Mouse (Mus musculus) forebrain, embryonic 13.5 days (tissue): ENCODE results near the gene Cntfr. TPM values are rescaled to one million over a fixed set of nuclear protein-coding genes. Genes with fewer than 3 reads are reported as not detected.
"Not testable (repeated sequence)": the region's sequence is repeated elsewhere in the genome, so short reads cannot be mapped to it uniquely, and the experiment has no call there.

Experiments used
- ATAC-seq: fragments of 200-750 bp; cut with Nextera tagmentation; 2 replicates; pipeline ENCODE4 v1.8.0; 2017
- H3K27ac ChIP-seq: fragments of 300-500 bp; sonication (generic); 2 replicates; pipeline ENCODE4 v1.5.1; 2015; ENCODE audit warnings: inconsistent platforms, mild to moderate bottlenecking, moderate library complexity
- H3K27me3 ChIP-seq: fragments of 300-500 bp; sonication (generic); 2 replicates; pipeline ENCODE4 v1.6.1; 2015; ENCODE audit warnings: mild to moderate bottlenecking, inconsistent platforms
- H3K36me3 ChIP-seq: fragments of 300-500 bp; sonication (generic); 2 replicates; pipeline ENCODE4 v1.6.1; 2015; ENCODE audit warnings: mild to moderate bottlenecking, inconsistent platforms; ENCODE audit not compliant: poor library complexity, severe bottlenecking
- H3K4me1 ChIP-seq: fragments of 300-500 bp; sonication (generic); 2 replicates; pipeline ENCODE4 v1.6.1; 2015; ENCODE audit warnings: inconsistent platforms
- H3K4me2 ChIP-seq: fragments of 300-500 bp; sonication (generic); 2 replicates; pipeline ENCODE4 v1.6.1; 2015; ENCODE audit warnings: inconsistent platforms, mild to moderate bottlenecking, moderate library complexity
- H3K4me3 ChIP-seq: fragments of 300-500 bp; sonication (generic); 2 replicates; pipeline ENCODE4 v1.5.1; 2015; ENCODE audit warnings: mild to moderate bottlenecking, inconsistent platforms
- H3K9ac ChIP-seq: fragments of 300-500 bp; sonication (generic); 2 replicates; pipeline ENCODE4 v1.6.1; 2015; ENCODE audit warnings: mild to moderate bottlenecking, inconsistent platforms
- H3K9me3 ChIP-seq: fragments of 300-500 bp; sonication (generic); replicated peaks from 2 replicates; pipeline ENCODE4 v1.6.1; 2016; ENCODE audit warnings: inconsistent platforms
- WGBS: fragments of 180-500 bp; shearing (Covaris S2); methylation state at CpG from one replicate; pipeline ENCODE4 v1.1.7; 2015; 5-methylcytosine and 5-hydroxymethylcytosine counted together
- polyA plus RNA-seq: library from polyadenylated mRNA; unstranded; fragments of >200 nt; fragmentation: Nextera tagmentation; extraction: Ambion mirVana; gene quantifications from 2 replicates; pipeline ENCODE4 v1.2.1, GENCODE M21; 2015

Cntfr gene
- 21.1 and 21.8 TPM in 2 replicates for polyA plus RNA-seq

DNA sequence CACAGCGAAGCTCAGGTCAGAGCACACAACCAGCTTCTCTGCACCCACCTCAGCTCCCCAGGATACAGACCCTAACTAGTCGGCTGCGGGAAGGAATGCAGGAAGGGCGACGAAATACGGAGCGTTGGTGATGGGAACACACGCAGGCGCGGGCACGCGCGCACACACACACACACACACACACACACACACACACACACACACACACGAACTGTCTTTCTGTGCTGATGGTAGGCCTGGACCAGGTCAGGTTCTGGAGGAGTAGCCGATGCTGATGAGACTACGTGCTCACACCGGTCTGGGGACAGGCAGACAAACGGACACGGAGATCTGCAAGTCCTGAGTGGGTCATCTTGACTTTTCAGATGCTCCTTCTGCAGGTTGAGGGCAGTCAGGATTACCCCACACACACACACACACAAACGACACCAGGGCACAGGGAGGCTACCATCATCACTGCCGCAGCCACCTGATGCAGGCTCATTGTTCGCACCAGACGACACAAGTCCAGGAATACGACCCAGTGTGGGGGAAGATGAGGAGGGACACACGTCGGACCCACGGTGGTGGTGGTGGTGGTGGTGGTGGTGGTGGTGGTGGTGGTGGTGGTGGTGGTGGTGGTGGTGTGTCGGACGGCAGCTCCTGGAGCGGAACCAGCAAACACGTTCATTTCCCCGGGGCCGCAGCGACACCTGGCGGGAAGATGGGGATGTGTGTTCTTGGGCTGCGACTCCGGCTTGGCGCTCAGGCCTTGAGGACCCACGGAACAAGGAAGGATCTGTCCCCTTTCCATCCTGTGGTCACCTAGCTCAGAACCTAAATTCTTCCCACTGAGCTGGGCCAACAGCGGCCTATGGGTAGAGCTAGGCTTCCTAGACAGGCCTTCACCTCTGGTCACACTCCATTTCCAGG lies at the start of gene Cntfr:
Gene Cntfr, minus strand, starts transcription at position 160 of the 912 bp plus-strand sequence.
- not testable (repeated sequence) for H3K9ac ChIP-seq, H3K27me3 ChIP-seq, H3K27ac ChIP-seq, ATAC-seq, H3K36me3 ChIP-seq, H3K4me1 ChIP-seq, H3K4me3 ChIP-seq, H3K9me3 ChIP-seq
- H3K4me2 ChIP-seq: peak within 1 kb of the TSS; percentile 49
- WGBS: 14% methylated on average over 35 of the region's 40 CpGs

- ATAC-seq: no peak
- Histone ChIP-seq H3K27ac (no peak overlapping the region), H3K36me3 (no peaks in the 10 kb centered on the region), H3K4me3 (no peak overlapping the region), H3K27me3 (no peaks in the 10 kb centered on the region), H3K9ac (no peak overlapping the region), H3K4me2 (no peak overlapping the region), H3K4me1 (peaks cover 9% of the 10 kb centered on the region), H3K9me3 (peaks cover 13% of the 10 kb centered on the region)
- WGBS: 95% methylated on average over 1 of the region's 1 CpGs
These were observed 48.1 kb upstream of the Cntfr start for GRCm38 (mm10) chr4:41745021-41745420.

GRCm38 (mm10) chr4:41744131-41744530 lies 47.2 kb upstream of the Cntfr start:
- peaks cover 3% of the 10 kb centered on the region for H3K36me3 ChIP-seq
- peaks cover 13% of the 10 kb centered on the region for H3K9me3 ChIP-seq
- H3K27me3 ChIP-seq: no peaks in the 10 kb centered on the region
- H3K4me1 ChIP-seq: peaks cover 17% of the 10 kb centered on the region
- no peak overlapping the region for H3K9ac ChIP-seq
- ATAC-seq: no peak
- H3K4me2 ChIP-seq: no peak overlapping the region
- H3K27ac ChIP-seq: no peak overlapping the region
- WGBS: 71% methylated on average over 2 of the region's 2 CpGs
- no peak overlapping the region for H3K4me3 ChIP-seq

GRCm38 (mm10) chr4:41741158-41741560 lies 44.3 kb upstream of the Cntfr start:
- H3K4me2 ChIP-seq: peak overlapping the region; percentile 82
- no peaks in the 10 kb centered on the region for H3K27me3 ChIP-seq
- WGBS: under 1% methylated on average over 27 of the region's 27 CpGs
- H3K4me3 ChIP-seq: peak overlapping the region; percentile 74
- ATAC-seq: peak; percentile 97
- H3K9me3 ChIP-seq: peaks cover 3% of the 10 kb centered on the region
- H3K4me1 ChIP-seq: peaks cover 17% of the 10 kb centered on the region
- H3K9ac ChIP-seq: peak overlapping the region; percentile 81
- H3K27ac ChIP-seq: peak overlapping the region; percentile 78
- H3K36me3 ChIP-seq: peaks cover 13% of the 10 kb centered on the region

DNA sequence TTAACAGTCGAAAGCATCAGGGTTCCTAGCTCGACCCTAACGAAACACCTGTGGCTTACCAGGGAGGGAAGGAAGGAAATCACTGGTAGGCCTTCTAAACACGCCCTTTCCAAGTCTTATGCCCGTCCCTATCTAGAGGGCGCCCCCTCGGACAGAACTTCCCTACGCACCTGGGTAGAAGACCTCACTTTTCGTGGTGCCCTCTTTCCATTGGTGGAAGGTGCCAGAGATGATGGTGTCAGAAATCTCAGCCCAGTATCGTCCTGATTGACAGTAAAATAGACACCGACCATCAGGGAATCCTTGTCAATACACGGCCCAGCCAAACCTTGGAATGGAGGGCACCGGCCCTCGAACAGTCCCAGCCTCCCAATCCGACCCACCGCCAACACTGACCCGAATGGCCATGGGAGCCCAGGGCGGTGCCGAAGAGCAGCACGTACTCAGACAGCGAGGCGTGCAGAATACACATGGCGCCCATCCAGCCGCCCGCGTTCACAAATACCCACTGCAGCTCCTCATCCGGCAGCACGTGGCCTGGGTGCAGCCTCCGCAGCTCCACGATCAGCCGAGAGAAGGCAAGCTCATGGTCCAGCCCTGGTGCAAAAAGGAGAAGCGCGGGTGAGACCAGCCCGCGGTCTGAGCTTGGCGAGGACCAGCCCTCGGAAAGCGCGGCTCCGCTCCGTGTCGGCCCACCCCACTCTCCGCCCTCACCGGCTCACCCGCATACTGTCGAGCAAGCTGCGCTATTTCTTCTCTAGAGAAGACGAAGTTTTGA lies 43.7 kb upstream of the Cntfr start:
- Histone ChIP-seq H3K4me1 (peaks cover 17% of the 10 kb centered on the region), H3K4me2 (peak overlapping the region; percentile 82), H3K9ac (peak overlapping the region; percentile 81), H3K27me3 (no peaks in the 10 kb centered on the region), H3K4me3 (peak overlapping the region; percentile 74), H3K27ac (peak overlapping the region; percentile 78), H3K36me3 (peaks cover 13% of the 10 kb centered on the region), H3K9me3 (0 out of 2 replicates have a peak, but pooled peaks cover 2% of the 10 kb centered on the region)
- WGBS: 1% methylated on average over 48 of the region's 48 CpGs
- ATAC-seq: peak; percentile 83

DNA sequence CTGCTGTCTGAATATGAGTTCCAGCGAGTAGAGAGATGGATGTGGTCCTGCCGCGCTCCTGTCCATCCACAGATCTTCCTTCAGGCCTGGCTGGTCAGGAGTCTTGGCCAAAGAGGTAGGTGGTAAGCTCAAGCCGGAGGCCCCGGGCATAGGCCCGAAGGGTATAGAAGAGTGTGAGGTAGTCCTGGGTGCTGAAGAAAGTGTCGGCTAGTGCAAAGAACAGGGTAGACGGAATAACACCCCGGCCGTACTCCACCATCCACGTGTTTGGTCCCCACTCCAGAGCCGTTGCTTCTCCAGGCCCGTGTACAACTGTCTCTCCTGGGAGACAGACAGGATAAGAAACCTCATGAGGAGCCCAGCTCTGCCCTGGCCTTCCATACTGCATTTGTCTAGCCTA lies 42.4 kb upstream of the Cntfr start:
- Histone ChIP-seq H3K4me2 (peak overlapping the region; percentile 82; the same call in 1 of the 2 replicates), H3K4me3 (no peak overlapping the region), H3K27me3 (no peaks in the 10 kb centered on the region), H3K4me1 (peaks cover 17% of the 10 kb centered on the region), H3K36me3 (peaks cover 13% of the 10 kb centered on the region), H3K27ac (no peak overlapping the region), H3K9me3 (0 out of 2 replicates have a peak, but pooled peaks cover 5% of the 10 kb centered on the region), H3K9ac (no peak overlapping the region)
- ATAC-seq: no peak
- WGBS: 94% methylated on average over 13 of the region's 13 CpGs

DNA sequence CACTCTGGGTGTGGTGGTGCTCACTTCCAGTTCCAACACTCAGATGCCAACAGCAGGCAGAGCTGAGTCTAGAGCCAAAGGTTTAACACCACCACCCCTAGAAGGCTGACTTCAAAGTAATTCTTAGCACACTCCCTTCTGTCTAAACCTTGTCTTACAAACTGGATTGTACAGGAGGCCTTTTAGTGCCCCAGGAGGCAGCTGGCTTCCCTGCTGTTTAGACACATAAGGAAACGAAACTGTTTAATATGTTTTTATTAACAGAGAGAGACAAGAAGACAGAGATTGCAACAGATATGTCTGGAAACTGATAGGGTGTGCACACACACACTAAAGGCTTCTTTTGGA lies 41.3 kb upstream of the Cntfr start:
- ATAC-seq: no peak
- H3K4me3 ChIP-seq: no peak overlapping the region
- 0 out of 2 replicates have a peak, but pooled peaks cover 5% of the 10 kb centered on the region for H3K9me3 ChIP-seq
- peaks cover 13% of the 10 kb centered on the region for H3K36me3 ChIP-seq
- H3K4me1 ChIP-seq: peaks cover 17% of the 10 kb centered on the region
- 69% methylated on average over 1 of the region's 1 CpGs for WGBS
- H3K4me2 ChIP-seq: no peak overlapping the region
- H3K27ac ChIP-seq: no peak overlapping the region
- no peak overlapping the region for H3K9ac ChIP-seq
- peaks cover 4% of the 10 kb centered on the region for H3K27me3 ChIP-seq

- Histone ChIP-seq H3K4me2 (no peak overlapping the region), H3K9me3 (0 out of 2 replicates have a peak, but pooled peaks cover 5% of the 10 kb centered on the region), H3K9ac (no peak overlapping the region), H3K36me3 (peaks cover 13% of the 10 kb centered on the region), H3K4me3 (no peak overlapping the region), H3K4me1 (peaks cover 17% of the 10 kb centered on the region), H3K27me3 (peaks cover 9% of the 10 kb centered on the region), H3K27ac (no peak overlapping the region)
- peak; percentile 66; the same call in 1 of the 2 replicates for ATAC-seq
- WGBS: 45% methylated on average over 8 of the region's 8 CpGs
These were observed 40.8 kb upstream of the Cntfr start for GRCm38 (mm10) chr4:41737602-41738255.

DNA sequence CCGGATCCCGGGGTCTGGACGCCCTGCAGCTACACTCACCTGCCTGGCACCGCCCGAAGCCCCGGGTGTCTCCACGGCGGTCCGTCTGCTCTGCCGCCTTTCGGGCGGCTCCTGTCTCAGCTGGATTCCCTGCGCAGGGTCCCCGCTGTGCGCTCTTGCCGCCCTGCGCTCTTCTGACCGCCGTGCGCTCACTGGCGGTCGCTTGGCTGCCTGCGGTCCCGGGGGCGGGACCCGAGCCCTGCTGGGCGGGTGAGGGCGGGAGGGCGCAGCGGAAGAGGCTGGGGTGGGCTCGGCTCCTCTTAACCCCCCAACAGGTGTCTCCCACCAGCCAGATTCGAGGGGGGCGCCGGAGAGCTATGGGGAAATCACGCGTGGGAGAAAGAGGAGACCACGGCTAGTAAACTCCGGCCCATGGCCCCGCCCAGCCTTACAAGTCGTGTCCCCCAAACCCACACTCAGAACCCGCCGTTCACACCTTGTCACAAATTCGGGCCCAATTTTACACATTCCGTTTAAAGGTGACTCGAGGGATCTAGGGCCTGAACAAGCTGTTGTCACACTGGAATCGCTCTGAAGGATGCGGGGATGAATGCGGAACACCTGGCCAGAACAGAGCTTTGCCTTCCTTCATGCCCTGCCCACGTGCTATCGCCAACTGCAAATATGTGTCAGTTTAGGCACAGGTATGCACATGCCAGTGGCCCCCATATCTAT lies 34.3 kb upstream of the Cntfr start, which contains the start of gene Arid3c:
Gene Arid3c, minus strand, starts transcription at position 91 of the 714 bp plus-strand sequence.
- Histone ChIP-seq H3K4me3 (peak within 1 kb of the TSS; percentile 39), H3K36me3 (no peaks in the 10 kb centered on the region), H3K9ac (peak within 1 kb of the TSS; percentile 51), H3K9me3 (0 out of 2 replicates have a peak, but pooled peaks cover 5% of the 10 kb centered on the region), H3K27me3 (peaks cover 69% of the 10 kb centered on the region), H3K27ac (no peak within 1 kb of the TSS), H3K4me2 (peak within 1 kb of the TSS; percentile 68), H3K4me1 (peaks cover 30% of the 10 kb centered on the region)
- 0 out of 2 replicates have a peak, but pooled peaks have one; percentile 27 for ATAC-seq
- 2% methylated on average over 50 of the region's 50 CpGs for WGBS

GRCm38 (mm10) chr4:41726826-41727621 lies 30.1 kb upstream of the Cntfr start:
- H3K9ac ChIP-seq: peak overlapping the region; percentile 43; the same call in 1 of the 2 replicates
- no peaks in the 10 kb centered on the region for H3K36me3 ChIP-seq
- ATAC-seq: no peak
- H3K27me3 ChIP-seq: peaks cover 78% of the 10 kb centered on the region
- 3% methylated on average over 20 of the region's 20 CpGs for WGBS
- H3K27ac ChIP-seq: peak overlapping the region; percentile 68
- peaks cover 43% of the 10 kb centered on the region for H3K4me1 ChIP-seq
- H3K4me2 ChIP-seq: peak overlapping the region; percentile 56
- no peaks in the 10 kb centered on the region for H3K9me3 ChIP-seq
- peak overlapping the region; percentile 9; the same call in 1 of the 2 replicates for H3K4me3 ChIP-seq
